Mouse (Mus musculus) cerebellum, postnatal 10 days (tissue): ENCODE measurements around the gene Fads3.

ENCODE experiments used
- DNase-seq, 2 experiments: peaks; one replicate each; pipeline ENCODE4 v3.0.0; 2021; ENCODE audit warnings: mixed read lengths in 2 of 2

Fads3 gene

DNA sequence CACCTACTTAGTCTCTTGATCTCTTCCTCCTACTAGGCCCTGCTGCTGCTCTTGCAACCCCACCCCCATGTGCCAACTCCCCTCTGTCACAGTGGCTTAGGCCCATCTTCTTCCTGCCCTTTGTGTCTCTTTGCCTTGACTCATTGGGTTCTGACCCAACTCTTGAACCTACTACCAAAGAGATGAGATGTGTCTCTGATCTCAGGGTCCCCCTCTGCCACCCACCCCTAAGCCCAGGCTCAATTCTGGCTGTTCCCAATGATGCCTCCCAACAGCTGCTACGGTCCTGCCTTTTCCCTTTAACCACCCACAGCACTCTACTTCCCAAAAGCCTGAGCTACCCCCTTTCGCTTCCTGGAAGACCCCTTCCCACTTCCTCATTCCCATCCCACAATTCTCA, 19.4 kb upstream of the Fads3 start:
- no peak for DNase-seq

- peak; percentile 61 to 67 for DNase-seq
Measured at GRCm38 (mm10) chr19:10022414-10023303, 18.7 kb upstream of the Fads3 start.

- DNase-seq = no peak
Measured at GRCm38 (mm10) chr19:10023304-10023758, 18.0 kb upstream of the Fads3 start.

GRCm38 (mm10) chr19:10025169-10025875, 16.0 kb upstream of the Fads3 start:
- peak; percentile 81 to 90 for DNase-seq

DNA sequence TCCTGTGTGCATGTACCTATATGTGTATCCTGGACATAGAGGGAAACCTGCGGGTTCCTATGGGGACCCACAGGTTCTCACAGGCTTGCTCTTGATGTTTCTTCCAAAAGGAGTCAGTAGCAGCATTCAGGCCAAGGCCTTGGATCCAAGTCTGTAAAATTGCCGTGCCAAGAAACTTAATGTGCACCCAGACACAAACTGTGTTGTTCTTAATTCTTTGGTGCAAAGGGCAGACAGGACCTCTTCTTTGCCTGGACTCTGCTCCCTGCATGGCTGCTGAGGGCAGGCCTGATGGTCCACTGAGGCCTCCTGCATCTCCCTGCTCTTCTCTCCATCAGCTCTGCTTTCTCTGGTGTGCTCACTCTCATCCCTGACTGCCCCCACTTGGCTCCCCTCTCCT, 11.6 kb upstream of the Fads3 start:
- no peak for DNase-seq

DNA sequence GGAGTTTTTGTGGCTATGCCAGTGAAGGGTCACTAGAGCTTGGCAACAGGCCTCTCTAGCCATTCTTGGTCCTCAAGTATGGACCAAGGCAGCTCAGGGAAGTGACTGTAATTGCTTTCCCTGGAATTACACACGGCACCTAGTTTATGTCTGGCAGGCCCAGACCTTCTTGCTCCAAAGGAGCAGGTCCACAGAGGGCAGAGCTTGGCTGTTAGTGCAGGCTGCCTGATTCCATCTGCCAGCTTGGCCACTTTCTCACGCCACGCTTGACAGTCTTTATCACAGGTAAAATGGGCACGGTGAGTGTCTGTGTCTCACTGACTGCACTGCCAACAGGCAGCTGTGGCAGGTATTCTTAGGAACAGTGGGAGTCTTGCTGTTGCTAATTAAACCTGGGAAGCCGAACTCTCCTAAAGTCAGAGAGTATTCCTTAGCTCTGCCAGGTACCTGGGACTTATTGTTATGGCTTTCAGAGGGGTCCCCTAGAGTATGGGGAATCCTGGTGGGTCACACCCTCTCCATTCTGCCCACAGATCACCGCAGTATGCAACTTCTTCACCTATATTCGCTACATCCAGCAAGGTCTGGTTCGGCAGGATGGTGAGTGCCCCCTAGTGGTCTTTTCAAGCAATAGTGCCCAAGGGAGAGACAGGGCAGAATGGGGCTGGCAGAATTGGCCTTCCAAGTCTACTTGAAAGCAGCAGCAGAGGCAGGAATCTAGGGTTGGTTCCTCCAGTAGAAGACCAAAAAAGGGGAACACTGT, 8.0 kb upstream of the Fads3 start:
- peak; percentile 76 to 84 for DNase-seq

DNA sequence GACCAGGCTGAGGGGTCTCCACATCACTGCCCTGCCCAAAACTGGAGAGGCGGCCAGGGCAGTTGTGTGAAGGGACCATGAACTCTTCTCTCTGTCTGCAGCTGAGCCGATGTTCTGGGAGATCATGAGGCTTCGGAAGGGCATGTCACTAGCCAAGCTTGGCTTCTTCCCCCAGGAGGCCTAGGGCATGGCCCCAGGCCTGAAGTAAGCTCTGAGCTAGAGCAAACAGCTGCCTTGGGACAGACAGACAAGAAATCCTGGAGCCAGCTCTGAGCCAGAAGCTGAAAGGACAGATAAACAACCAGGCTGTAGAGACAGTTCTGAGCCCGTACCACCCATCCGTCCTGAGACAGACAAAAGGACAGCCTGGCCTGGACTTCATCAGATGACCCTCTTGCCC, 7.0 kb upstream of the Fads3 start:
- DNase-seq = no peak

DNA sequence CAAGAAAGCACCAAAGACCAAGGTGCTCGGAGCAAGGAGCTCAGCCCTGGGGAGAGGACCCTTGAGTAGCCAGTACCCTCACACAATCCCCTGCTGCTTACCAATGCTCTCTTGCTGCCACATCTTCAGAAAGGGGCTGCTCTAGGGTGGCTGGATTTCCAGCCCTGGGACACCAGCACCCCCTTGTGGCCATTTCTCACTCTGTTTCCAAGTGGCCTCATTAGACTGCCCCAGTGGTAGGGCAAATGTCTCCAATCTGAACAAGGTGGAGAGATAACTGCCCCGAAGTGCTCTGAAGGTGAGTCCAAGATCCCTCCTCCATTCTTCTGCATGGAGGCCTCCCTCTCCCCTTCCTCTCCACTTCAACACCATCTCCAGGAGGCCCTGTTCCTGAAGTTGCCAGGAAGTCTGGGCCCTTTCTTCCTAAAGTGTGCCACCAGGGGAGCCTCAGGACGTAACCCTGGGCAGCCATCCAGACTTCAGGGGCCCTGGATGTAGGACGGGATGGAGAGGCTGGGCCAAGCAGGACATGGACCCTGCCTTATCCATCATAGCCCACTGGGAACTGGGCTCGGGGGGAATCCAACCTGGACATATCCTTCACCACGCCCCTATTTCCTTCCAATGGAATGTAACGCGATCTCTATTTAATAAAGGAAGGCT, 6.5 kb upstream of the Fads3 start:
- DNase-seq = peak; percentile 92 to 94

GRCm38 (mm10) chr19:10037534-10037933, 3.8 kb upstream of the Fads3 start:
- DNase-seq = no peak

- DNase-seq = no peak
Measured at GRCm38 (mm10) chr19:10038364-10038763, 3.0 kb upstream of the Fads3 start.

GRCm38 (mm10) chr19:10038910-10039309, 2.5 kb upstream of the Fads3 start:
- DNase-seq = peak; percentile 63 to 64

DNA sequence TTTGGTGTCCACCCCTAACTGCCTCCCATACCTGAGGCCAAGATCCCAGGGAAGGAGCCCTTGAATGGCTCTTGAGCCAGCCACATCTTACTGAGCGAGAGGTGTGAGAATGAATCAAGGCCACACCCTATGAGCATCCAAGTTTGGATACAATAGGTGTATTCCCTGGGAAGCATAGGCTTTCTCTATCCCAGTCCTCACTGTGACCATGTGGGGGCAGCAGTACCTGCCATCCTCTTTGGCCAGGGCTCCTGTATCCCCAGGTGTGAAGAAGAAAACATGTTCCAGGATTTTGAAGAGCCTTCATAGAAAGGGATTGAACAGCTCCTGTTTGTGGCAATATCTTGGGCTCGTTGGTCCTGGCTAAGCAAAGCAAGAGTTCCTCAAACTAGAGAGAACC, 1.8 kb upstream of the Fads3 start:
- DNase-seq = peak; percentile 55 to 67

- peak; percentile 79 for DNase-seq
Measured at GRCm38 (mm10) chr19:10040866-10041387, 442 bp upstream of the Fads3 start.

GRCm38 (mm10) chr19:10042232-10042631, 863 bp downstream of the Fads3 start:
- DNase-seq = peak in 1 of 2 experiments; percentile 35

GRCm38 (mm10) chr19:10042816-10043215, 1.4 kb downstream of the Fads3 start:
- DNase-seq = peak; percentile 27 to 37

DNA sequence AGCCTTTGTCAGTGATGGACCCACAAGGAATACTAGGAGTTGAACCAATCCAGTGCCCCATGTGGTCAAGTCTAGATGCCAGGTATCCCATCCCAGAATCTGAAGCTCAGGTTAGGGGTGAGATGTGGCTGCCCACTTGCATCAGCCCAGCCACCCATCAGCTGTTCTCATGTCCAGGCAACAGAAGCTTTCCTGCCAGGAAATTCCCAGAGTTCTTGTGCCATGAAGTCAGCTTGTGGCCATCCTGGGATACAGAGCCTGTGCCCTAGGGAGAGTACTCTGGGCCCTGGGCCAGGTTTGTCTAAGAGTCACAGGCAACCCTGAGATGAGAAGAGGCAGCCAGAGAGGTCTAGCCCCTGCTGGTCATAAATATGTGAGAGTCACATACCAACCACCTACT, 2.3 kb downstream of the Fads3 start:
- DNase-seq = peak; percentile 32 to 45

DNA sequence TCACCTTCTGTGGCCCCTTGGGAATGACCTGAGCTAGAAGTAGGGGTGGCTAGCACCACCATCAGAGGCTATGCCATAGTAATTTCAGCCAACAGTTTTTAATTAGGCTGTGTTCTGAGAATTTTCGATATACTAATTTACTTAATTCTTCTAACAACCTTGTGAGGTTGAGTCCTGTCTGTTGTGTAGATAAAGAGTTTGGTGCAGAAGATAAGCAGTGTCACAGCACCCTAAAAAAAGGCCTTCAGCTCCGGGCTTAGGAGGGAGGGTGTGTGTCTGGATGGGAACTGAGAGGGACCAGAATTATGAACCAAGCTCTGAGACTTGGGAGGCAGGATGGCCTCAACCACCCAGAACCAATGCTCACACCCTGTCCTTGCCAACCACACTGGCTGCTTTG, 4.3 kb downstream of the Fads3 start:
- DNase-seq = no peak

GRCm38 (mm10) chr19:10046346-10046745, 5.0 kb downstream of the Fads3 start:
- DNase-seq = no peak

GRCm38 (mm10) chr19:10046983-10047382, 5.6 kb downstream of the Fads3 start:
- DNase-seq = no peak

GRCm38 (mm10) chr19:10049533-10049932, 8.2 kb downstream of the Fads3 start:
- DNase-seq = no peak

DNA sequence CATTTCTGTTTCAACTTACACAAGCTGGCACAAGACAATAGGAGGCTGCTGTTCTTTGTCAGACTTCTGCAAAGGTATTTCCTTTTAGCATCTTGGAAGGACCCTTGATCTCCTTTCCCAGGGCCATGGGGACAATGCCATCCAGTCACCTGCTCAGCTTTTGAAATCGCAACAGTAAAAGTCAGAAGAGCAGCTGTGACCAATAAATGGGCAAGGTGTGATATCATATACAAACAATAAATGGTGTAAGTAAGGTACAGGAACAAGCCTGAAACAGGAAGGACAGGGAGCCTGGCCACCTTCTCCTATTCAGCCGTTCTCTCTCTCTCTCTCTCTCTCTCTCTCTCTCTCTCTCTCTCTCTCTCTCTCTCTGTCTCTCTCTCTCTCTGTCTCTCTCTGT, 9.1 kb downstream of the Fads3 start:
- no peak for DNase-seq

GRCm38 (mm10) chr19:10052698-10053097, 11.3 kb downstream of the Fads3 start:
- no peak for DNase-seq
